Mouse (Mus musculus) embryonic facial prominence, embryonic 10.5 days (tissue): ENCODE data around the gene Fbxo10. TPM values are rescaled to one million over a fixed set of nuclear protein-coding genes. Genes with fewer than 3 reads are reported as not detected.
A peak's percentile ranks its signal among the peaks of the same experiment; 100 is the strongest.
"Not testable (repeated sequence)": the region's sequence is repeated elsewhere in the genome, so short reads cannot be mapped to it uniquely, and the experiment has no call there.

ENCODE experiments used
- DNase-seq: peaks from one replicate; pipeline ENCODE4 v3.0.0-alpha.2; 2017; ENCODE audit warnings: low spot score
- H3K27ac ChIP-seq: fragments of 300-500 bp; sonication (generic); replicated peaks from 2 replicates; pipeline ENCODE4 v1.5.1; 2016; ENCODE audit warnings: mild to moderate bottlenecking
- H3K27me3 ChIP-seq: fragments of 300-500 bp; sonication (generic); replicated peaks from 2 replicates; pipeline ENCODE4 v1.6.1; 2016; ENCODE audit warnings: low read depth, mild to moderate bottlenecking; ENCODE audit not compliant: poor library complexity, severe bottlenecking
- H3K36me3 ChIP-seq: fragments of 300-500 bp; sonication (generic); replicated peaks from 2 replicates; pipeline ENCODE4 v1.6.1; 2016; ENCODE audit warnings: mild to moderate bottlenecking, moderate library complexity
- H3K4me1 ChIP-seq: fragments of 300-500 bp; sonication (generic); 2 replicates; pipeline ENCODE4 v1.6.1; 2016
- H3K4me3 ChIP-seq: fragments of 300-500 bp; sonication (generic); 2 replicates; pipeline ENCODE4 v1.5.1; 2016; ENCODE audit warnings: mild to moderate bottlenecking, moderate library complexity
- H3K9me3 ChIP-seq: fragments of 300-500 bp; sonication (generic); 2 replicates; pipeline ENCODE4 v1.6.1; 2016; ENCODE audit warnings: mild to moderate bottlenecking
- WGBS: fragments of 180-500 bp; shearing (Covaris S2); methylation state at CpG from one replicate; pipeline ENCODE4 v1.1.7; 2016; 5-methylcytosine and 5-hydroxymethylcytosine counted together
- polyA plus RNA-seq: library from polyadenylated mRNA; unstranded; fragments of >200 nt; fragmentation: Nextera tagmentation; extraction: Ambion mirVana; gene quantifications from 2 replicates; pipeline ENCODE4 v1.2.1, GENCODE M21; 2016

The Fbxo10 gene
- polyA plus RNA-seq, 1 experiment from 2014 or later: 16.4 TPM

DNA sequence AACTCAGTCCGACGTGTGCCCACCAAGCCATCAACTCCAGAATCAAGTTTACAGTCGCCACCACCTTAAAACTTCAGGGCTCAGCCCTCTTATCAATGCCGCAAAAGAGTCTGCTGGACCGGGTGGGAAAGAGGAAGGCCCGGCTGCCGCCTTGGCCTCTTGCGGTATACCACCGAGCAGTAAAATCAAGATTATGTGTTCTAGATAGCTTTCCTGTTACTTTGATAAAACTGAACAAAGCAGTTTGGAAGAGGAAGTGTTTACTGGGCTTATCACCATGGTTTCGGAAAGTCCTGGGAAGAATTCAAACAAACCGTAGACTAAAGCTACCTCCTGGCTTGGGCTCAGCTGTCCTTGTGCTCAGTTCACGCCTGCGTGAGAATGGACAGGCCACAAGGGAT is 71.4 kb downstream of the Fbxo10 start:
- Histone ChIP-seq H3K4me3 (peak overlapping the region; percentile 74), H3K9me3 (no peaks in the 10 kb centered on the region), H3K4me1 (peaks cover 26% of the 10 kb centered on the region), H3K27me3 (no peaks in the 10 kb centered on the region), H3K36me3 (no peaks in the 10 kb centered on the region), H3K27ac (peak overlapping the region; percentile 84)
- no peak for DNase-seq
- 2% methylated on average over 13 of the region's 13 CpGs for WGBS

DNA sequence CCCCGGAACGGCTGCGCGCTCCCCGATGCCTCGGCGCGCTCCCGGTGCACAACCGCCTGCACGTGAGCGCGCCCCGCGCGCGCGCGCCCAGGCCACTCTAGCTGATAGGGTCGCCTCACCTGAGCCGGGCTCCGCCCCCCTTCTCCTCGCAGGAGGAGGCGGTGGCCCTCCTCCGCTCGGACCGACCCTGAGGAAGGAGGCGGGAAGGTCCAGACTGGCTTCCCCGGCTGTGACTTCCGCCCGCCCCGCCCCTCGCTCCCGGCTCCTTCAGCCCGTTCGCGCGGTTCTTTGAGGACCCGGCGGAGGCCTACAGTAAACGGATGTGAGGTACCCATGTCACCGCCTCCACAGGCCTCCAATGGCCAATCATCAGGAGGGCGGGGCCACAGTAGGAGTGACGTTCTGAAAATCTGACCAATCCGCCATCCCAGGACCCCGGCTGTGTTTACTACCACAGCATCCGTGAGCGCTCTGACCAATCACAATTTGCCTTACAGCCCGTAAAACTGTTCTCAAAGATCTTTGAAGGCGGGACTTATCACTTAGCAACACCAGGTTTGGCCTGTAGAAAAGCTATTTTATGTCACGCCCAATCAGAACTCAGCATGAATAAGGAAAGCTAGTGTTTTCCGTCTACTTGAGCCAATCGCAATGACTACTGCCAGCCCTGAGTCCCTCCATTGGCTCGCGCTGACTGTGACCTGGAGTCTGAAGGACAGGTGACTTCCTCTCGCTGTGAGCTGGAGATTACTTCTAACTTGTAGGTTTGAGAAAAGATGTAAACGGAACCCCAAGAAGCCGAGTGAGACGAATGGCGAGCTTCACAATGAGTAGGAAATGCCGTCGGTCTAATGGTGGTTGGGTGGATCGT is 72.1 kb downstream of the Fbxo10 start, which contains the start of gene Zbtb5:
Gene Zbtb5, minus strand, starts transcription at position 308 of the 871 bp plus-strand sequence.
- under 1% methylated on average over 63 of the region's 63 CpGs for WGBS
- peak; percentile 99 for DNase-seq
- Histone ChIP-seq H3K4me3 (peak within 1 kb of the TSS; percentile 74), H3K36me3 (peaks cover 5% of the 10 kb centered on the region; the same call in 1 of the 2 replicates), H3K9me3 (no peaks in the 10 kb centered on the region), H3K4me1 (peaks cover 24% of the 10 kb centered on the region), H3K27me3 (no peaks in the 10 kb centered on the region), H3K27ac (peak within 1 kb of the TSS; percentile 93)

- under 1% methylated on average over 31 of the region's 31 CpGs for WGBS
- peak overlapping the region; percentile 74 for H3K4me3 ChIP-seq
- no peak for DNase-seq
Measured at GRCm38 (mm10) chr4:45011581-45012104, 72.8 kb downstream of the Fbxo10 start.

DNA sequence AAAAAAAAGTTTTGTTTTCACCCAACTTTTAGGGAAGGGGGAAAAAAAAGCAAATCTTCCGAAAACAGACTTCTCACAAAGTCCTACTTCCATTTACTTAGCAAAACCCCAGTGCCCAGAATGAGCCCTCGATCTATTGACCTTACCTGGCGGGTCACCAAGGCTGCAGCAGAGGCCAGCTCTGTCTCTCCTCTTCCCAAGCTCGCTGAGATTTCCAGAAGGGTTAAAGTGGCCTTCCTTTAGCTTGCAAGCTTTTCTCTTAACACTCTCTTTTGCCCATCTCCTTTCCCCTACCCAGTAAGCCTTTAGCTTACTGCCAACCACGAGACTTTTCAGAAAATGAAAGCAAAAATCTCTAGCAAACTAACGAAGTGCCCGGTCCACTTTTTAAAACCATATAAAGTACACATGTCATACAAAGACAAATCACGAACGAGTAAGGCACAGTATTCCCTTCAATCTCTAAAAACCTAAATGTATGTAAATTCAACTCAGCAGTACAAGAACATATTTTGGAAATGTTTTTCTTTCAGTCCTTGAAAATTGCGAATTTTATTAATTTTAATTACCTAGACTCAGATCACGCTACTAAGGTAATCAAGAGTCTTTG is 73.5 kb downstream of the Fbxo10 start:
- Histone ChIP-seq H3K4me3 (peak overlapping the region; percentile 74), H3K9me3 (no peaks in the 10 kb centered on the region), H3K4me1 (peaks cover 24% of the 10 kb centered on the region), H3K27ac (peak overlapping the region; percentile 93), H3K36me3 (peaks cover 9% of the 10 kb centered on the region), H3K27me3 (no peaks in the 10 kb centered on the region)
- DNase-seq: no peak
- WGBS: 13% methylated on average over 11 of the region's 11 CpGs

More at GRCm38 (mm10) chr4:45011581-45012104, 72.8 kb downstream of the Fbxo10 start:
- peaks cover 24% of the 10 kb centered on the region for H3K4me1 ChIP-seq
- H3K9me3 ChIP-seq: no peaks in the 10 kb centered on the region
- H3K36me3 ChIP-seq: peaks cover 9% of the 10 kb centered on the region
- no peaks in the 10 kb centered on the region for H3K27me3 ChIP-seq
- peak overlapping the region; percentile 93 for H3K27ac ChIP-seq

DNA sequence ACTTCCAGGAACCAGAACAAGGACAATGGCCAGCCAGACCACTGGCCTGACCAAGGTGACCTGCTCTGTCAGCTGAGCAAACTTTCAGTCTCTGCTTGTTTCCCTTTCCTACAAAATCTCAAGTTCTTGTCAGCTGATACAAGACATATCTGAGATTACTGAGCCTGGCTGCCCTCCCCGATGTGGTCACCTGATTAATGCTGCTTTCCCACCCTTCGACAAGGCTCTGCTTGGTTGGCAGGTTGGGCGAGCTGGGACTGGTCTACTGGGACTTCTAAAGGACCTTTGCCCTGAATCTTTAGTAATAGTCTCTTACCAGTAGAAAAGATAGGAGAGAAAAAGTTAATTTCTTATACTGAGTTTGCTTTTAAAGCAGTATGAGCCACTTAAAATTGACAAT is 79.0 kb downstream of the Fbxo10 start:
- WGBS: 85% methylated on average over 3 of the region's 3 CpGs
- Histone ChIP-seq H3K4me3 (no peak overlapping the region), H3K36me3 (peaks cover 40% of the 10 kb centered on the region), H3K9me3 (no peaks in the 10 kb centered on the region), H3K27ac (no peak overlapping the region), H3K4me1 (peaks cover 10% of the 10 kb centered on the region), H3K27me3 (no peaks in the 10 kb centered on the region)
- DNase-seq: no peak

DNA sequence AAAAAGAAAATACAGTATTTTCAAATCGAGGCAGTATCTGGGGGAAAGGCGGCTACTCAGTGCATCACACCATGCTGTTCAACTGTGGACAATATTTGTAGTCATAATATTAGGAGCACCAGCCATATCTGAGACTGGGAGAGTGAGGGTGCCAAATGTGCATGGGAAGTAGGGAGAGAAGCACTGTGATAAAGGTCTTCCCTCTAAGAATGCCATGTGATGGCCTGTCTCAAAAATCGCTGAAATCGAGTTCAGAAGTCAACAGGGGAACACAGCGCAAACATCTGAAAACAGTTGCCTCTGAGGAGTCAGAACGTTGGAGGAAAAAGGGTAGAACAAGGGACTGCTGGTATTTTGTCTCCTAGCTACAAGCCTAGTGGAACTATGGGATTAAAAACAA is 84.4 kb downstream of the Fbxo10 start:
- DNase-seq: no peak
- WGBS: 89% methylated on average over 6 of the region's 6 CpGs
- no peaks in the 10 kb centered on the region for H3K9me3 ChIP-seq
- H3K36me3 ChIP-seq: peaks cover 32% of the 10 kb centered on the region
- H3K27ac ChIP-seq: no peak overlapping the region
- no peak overlapping the region for H3K4me3 ChIP-seq
- H3K27me3 ChIP-seq: no peaks in the 10 kb centered on the region
- H3K4me1 ChIP-seq: peaks cover 5% of the 10 kb centered on the region

DNA sequence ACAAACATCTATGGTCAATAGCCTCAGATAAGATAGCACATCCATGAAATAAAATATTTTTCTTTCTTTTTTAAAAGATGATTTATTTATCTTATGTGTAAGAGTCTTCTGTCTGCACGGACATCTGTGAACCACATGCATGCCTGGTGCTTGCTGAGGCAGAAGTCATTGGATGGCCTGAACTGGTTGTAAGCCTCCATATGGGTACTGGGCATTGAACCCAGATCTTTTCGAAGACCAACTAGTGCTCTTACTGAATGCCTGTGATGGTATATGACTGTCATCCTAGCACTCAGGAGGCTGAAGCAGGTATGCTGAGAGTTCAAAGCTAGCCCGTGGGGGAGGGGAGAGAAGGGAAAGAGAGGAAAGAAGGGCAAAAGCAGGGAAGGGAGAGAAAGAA is 86.3 kb downstream of the Fbxo10 start:
- 77% methylated on average over 3 of the region's 3 CpGs for WGBS

DNA sequence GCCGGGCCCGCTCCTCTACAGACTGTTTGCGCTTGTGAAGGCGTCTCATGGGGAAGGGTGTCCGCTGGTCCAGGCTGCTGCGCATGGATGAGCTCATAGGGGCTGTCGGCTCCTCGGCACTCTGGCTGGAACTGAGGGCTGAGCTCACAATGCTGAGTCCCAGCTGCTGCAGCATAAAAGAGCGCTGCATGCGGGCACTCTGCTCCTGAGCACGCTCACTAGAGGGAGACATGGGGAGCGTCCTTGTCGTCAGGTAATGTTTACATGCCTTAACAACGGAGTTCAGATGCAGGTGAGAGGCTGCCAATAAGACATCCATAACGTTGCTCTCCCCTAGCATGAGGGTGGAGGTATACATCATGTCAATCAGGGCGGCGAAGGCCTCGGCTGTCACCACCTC is 89.6 kb downstream of the Fbxo10 start:
- peaks cover 5% of the 10 kb centered on the region for H3K4me1 ChIP-seq
- no peak overlapping the region for H3K4me3 ChIP-seq
- H3K27me3 ChIP-seq: no peaks in the 10 kb centered on the region
- no peak for DNase-seq
- H3K9me3 ChIP-seq: no peaks in the 10 kb centered on the region
- H3K36me3 ChIP-seq: peaks cover 60% of the 10 kb centered on the region
- 85% methylated on average over 18 of the region's 18 CpGs for WGBS
- H3K27ac ChIP-seq: no peak overlapping the region

More for the DNA sequence above, 86.3 kb downstream of the Fbxo10 start:
- Histone ChIP-seq H3K36me3 (peaks cover 39% of the 10 kb centered on the region), H3K27ac (no peak overlapping the region), H3K4me1 (peaks cover 5% of the 10 kb centered on the region), H3K27me3 (no peaks in the 10 kb centered on the region), H3K4me3 (no peak overlapping the region), H3K9me3 (no peaks in the 10 kb centered on the region)
- no peak for DNase-seq

DNA sequence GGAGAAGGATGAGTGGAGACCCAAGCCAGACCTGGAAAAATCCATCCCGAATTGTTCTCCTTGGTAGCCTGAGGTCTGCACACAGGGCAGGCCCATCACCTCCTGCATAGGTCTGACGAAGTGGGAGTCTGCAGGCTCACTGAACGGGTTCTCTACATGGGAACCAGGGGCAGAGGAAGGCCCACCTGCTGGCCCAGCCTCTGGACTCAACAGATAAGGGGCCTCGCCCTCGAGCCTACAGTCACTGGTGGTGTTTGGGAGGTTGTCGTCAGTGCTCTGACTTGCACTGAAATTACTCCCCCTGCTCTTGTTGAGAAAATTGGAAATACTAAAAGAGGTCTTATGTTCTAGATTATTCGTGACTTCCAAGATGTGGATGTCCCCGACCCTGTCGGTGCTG is 90.6 kb downstream of the Fbxo10 start:
- 90% methylated on average over 9 of the region's 9 CpGs for WGBS
- Histone ChIP-seq H3K27ac (no peak overlapping the region), H3K9me3 (no peaks in the 10 kb centered on the region), H3K27me3 (no peaks in the 10 kb centered on the region), H3K4me1 (no peaks in the 10 kb centered on the region), H3K4me3 (no peak overlapping the region), H3K36me3 (peaks cover 69% of the 10 kb centered on the region)
- DNase-seq: peak; percentile 5

DNA sequence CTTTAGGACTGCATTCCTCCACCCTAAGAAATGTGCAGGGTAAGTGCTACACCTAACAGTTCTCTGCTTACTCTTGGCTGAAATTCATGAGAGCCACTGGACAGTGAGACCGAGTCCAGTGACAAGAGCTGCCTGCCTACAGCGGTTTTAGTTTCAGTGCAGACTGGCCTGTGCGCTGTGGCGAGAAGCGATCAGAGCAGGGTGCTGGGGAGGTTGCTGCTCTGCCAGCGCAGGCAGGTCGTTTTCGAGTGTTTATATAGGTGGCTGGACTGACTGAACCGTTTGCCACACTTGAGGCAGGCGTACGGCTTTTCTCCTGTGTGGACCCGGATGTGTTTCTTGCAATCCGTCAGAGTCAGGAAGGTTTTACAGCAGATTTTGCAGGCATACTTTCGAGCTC is 91.2 kb downstream of the Fbxo10 start:
- WGBS: 92% methylated on average over 14 of the region's 14 CpGs
- H3K36me3 ChIP-seq: peaks cover 76% of the 10 kb centered on the region
- not testable (repeated sequence) for H3K27me3 ChIP-seq, H3K4me1 ChIP-seq, H3K9me3 ChIP-seq, DNase-seq, H3K4me3 ChIP-seq, H3K27ac ChIP-seq

GRCm38 (mm10) chr4:44992330-44992729 is 92.1 kb downstream of the Fbxo10 start:
- 92% methylated on average over 11 of the region's 11 CpGs for WGBS
- H3K27me3 ChIP-seq, H3K9me3 ChIP-seq, DNase-seq, H3K27ac ChIP-seq, H3K4me1 ChIP-seq, H3K4me3 ChIP-seq: not testable (repeated sequence)
- peaks cover 84% of the 10 kb centered on the region for H3K36me3 ChIP-seq

DNA sequence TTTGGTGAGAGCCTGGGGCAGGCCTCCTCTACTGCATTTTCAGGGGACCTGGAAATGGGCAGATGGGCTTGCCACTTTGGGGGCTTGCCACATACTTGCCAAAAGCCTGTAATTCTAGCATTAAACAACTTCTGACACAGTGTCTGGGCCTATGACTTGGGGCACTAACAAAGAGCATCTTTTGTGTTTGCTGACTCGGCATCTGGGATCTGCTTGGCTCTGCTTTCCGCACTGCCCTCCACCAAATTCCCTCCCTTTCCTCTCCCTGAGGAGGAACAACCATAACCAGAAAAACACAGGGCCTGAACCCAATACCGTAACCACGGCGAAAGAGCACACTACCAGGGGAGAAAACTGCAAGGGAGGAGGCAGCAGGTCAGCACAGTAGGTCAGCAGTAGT is 93.8 kb downstream of the Fbxo10 start:
- Histone ChIP-seq H3K36me3 (peaks cover 97% of the 10 kb centered on the region), H3K4me1 (no peaks in the 10 kb centered on the region), H3K27ac (no peak overlapping the region), H3K27me3 (no peaks in the 10 kb centered on the region), H3K4me3 (no peak overlapping the region), H3K9me3 (no peaks in the 10 kb centered on the region)
- DNase-seq: no peak
- 89% methylated on average over 5 of the region's 5 CpGs for WGBS
